Mouse (Mus musculus) retina, postnatal 1 day (tissue): Measurements from ENCODE around the gene Dusp7.

Source experiments
- DNase-seq: peaks from one replicate; pipeline ENCODE4 v3.0.0-alpha.2; 2012

Dusp7 gene

DNA sequence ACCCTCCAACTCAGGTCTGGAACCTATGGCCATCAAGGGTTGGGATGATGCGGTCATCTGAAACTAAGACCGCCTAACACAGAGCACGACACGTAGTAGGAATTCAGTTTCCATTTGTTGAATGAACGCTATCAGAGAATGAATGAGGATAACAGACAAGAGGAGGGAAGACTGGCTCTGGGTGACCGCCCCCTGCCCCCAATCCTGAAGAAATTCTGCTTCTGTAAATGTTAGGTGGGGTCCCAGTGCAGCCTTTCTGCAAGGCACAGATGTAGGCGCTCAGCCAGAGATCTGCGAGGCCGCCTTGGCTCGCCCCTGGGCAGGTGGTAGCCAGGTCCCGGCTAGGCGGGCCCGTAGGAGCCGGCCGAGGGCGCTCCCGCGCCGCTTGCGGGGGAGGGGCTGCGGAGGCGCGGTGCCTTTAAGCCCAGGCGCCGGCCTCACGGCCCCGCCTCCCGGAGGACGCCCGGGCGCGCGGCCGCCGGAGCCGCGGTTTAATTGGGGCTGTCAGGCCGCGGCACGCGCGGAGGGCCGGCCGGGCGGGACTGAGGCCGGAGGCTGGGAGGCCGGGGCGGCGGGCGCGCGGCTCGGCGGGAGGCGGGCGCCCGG lies at the start of gene Dusp7:
Gene Dusp7 (plus strand): TSS at position 521 of the 606 bp plus-strand sequence.
- DNase-seq, result peak; percentile 92

- no peak for DNase-seq
These were observed 49.3 kb upstream of the Dusp7 start for GRCm38 (mm10) chr9:106319095-106319494.

DNA sequence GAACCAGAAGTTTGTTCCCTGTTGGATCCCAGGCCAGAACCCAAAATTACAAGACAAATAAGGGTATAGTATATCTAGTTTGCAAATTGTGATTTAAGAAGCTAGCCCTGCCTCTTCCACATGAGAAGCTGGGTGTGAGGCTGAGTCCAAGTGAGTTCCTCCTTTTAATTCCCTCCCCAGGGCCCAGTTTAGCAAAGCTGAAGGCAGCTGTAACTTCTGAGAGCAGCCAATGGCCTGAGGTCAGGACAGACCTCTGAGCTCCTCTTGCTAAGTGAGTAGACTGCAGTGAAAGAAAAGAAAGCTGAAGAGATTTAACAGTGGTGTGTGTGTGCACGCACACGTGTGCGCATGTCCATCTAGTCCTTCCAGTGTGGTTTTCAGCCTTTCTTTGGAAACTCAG lies 45.9 kb upstream of the Dusp7 start:
- DNase-seq, result no peak

GRCm38 (mm10) chr9:106326241-106326640 lies 42.2 kb upstream of the Dusp7 start:
- no peak for DNase-seq

GRCm38 (mm10) chr9:106327125-106327809 lies 41.2 kb upstream of the Dusp7 start:
- DNase-seq, result no peak

GRCm38 (mm10) chr9:106328068-106328610 lies 40.3 kb upstream of the Dusp7 start:
- no peak for DNase-seq

DNA sequence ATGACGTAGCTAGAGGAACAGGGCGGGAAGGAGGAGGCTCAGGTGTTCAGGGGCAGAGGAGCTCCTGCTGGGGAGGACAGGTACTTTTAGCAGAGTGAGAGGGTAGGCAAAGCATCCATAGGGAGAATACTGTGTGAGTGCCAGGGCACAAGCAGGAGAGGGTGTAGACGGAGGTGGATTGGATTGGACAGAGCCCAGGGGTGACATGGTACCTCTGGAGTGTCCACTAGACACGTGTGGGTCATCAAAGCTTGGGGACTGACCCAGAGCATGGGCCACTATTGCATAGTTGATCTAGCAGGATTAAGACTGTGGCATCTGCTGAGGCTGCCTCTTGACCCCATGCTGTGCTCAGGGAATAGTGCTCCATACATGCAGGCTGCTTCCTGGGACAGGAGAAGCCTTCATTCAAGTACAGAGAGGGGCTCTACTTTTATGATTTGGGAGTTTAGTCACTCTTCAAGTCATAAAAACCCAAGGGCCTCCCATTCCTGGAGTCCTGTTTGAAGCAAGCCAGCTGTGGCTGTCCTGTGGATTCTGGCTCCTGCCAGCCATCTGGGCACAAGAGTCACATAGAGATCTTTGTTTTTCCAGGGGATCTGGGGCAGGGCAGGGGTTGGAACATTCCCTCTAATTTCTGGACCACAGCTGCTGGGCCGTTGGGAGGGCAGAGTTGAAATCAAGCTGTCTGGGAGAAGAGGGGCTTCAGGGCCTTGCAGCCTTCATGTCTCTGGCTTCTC lies 39.5 kb upstream of the Dusp7 start:
- peak; percentile 24 for DNase-seq

DNA sequence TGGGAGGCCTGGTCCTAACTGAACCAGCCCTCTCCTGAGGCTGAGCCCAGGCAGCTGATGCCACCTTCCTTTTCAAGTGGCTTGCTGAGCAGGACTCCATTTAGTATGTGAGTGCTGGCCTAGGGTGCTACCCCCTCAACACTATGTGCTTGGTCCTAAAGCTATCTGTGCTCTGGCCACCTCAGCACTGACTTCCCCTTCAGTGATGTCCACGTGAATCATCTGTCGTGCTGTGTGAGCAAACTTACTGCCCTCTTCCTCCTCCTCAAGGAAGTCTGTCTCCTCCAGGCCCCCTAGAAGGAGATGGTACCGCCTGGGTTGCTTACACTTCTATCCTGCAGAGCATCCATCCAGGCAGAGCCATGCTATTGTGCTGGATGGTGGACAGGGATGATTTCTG lies 35.7 kb upstream of the Dusp7 start:
- no peak for DNase-seq

GRCm38 (mm10) chr9:106337620-106338019 lies 30.8 kb upstream of the Dusp7 start:
- DNase-seq, result no peak

GRCm38 (mm10) chr9:106338462-106339172 lies 29.8 kb upstream of the Dusp7 start:
- DNase-seq, result peak; percentile 54

DNA sequence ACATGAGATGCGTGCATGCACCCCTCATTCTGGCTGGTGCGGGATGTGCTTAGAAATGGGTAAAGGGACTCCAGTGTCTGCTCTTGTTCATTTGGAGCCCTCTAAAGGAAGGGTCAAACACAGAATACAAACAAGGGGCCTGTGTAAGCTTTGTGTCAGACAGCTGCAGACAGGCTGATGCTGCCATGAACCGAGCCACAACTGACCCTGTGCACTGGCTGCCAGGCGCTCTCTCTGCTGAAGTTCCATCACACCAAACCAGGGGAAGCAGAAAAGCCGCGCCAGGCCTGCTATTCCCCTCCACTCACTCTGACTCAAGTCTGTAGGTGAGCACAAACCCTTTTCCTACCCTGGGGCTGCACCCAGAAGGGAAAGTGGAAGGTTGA lies 29.3 kb upstream of the Dusp7 start:
- DNase-seq, result no peak

DNA sequence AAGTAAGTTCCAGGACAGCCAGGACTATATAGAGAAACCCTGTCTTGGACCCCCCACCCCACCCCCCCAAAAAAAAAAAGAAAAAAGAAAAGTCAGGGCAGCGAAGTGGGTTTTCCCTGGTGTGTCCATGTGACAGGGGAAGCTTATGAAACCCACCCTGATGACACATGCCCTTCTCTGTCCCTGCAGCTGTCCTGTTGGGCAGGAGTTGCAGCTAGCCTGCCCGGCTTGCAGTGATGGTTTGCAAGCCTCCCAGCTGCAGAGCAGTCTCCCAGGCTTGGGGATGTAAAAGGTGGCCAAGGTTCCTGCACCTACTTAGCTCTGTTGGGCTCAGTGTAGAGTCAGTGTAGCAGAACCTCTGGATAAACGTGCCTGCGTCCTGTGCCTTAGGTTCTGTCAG lies 28.7 kb upstream of the Dusp7 start:
- no peak for DNase-seq

DNA sequence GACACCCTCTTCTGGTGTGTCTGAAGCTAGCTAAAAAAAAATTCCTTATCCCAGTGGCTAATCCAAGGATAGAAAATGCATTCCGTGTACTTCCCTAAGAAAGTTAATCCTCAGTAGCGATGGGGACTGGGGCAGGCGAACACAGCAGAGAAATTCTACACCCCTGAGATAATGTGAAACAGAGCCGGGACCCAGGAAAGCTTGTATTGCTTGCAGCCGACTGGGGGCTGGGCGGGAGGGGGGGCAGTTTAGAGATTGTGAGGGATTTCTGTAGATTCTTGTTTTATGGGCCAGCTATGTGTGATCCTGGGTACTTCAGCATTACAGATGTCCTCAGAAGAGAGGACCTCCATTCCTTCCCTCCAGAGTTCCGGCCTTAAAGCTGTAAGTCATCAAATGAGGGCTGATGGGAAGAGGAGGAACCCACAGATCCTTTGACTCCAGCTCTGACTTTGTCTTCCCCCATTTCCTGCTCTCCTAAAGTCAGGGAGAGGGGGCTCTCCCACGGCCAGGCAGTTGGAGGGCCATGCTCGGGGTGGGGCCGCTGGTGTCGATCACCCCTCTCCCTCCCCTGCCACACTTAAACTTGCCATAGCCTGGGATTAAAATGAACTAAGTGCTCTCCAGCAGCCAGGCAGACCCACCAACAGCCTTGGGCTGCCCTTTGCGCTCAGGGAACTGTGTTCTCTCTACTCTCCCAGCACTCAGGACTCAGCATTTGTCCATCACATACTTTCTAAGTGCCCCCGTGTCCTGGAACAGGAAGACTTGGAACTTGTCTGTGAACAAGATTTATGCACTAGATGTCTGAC lies 27.7 kb upstream of the Dusp7 start:
- no peak for DNase-seq

GRCm38 (mm10) chr9:106341313-106341686 lies 27.1 kb upstream of the Dusp7 start:
- no peak for DNase-seq

DNA sequence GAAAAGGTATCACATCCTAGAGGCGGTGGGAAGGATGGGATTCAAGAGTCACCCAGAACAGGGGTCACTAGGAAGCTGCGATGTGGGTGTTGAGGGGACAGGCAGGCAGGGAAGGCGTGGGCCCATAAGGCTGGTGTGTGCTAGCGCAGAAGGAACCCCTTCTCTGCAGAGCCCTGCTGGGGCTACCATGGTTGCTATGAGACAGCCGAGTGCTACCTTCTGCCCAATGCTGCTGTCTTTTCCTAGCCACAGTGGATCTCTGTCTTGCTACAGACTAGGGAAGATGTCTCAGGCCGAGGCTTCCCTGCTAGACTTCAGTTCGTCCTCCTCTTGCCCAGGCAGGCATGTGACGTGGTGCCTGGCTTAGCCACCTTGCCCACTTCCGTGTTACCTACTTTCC lies 25.9 kb upstream of the Dusp7 start:
- DNase-seq, result no peak

- DNase-seq, result peak; percentile 52
These were observed 23.3 kb upstream of the Dusp7 start for GRCm38 (mm10) chr9:106345167-106345566.

DNA sequence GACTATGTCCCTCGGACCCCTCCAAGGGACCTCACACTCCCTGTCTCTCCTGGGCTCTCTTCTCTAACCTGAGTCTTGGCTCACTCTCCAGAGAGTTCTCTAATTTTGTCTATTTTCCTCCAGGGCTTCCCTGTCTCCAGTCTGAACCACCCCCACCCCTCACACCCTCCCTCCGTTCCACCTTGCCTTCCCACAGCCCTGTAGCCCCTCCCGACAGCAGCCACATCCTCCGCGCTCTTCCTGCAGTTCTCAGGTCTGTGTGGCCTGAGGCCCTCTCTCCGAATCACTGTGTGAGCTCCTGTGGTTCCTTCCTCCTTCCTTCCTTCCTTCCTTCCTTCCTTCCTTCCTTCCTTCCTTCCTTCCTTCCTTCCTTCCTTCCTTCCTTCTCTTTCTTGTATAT lies 22.8 kb upstream of the Dusp7 start:
- DNase-seq, result no peak

DNA sequence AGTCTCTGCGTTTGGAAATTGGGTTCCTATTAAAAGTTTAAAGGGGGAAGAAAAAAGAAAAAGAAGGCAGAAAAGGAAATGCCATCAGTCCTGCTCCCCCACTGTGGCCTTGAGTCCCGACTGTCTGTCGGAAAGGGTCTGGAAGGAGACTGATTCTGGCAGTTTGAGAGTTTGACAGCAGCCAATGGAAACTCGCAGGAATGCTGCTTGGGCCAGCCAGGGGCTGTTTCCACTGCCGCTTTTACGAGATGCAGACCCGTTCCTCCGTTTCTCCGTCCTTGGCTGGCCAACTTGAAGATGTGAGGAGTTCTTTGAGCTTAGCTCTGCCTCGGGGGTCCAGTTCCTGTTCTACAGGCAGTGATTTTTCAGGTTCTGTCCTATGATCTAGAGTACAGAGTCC lies 20.2 kb upstream of the Dusp7 start:
- DNase-seq, result no peak

DNA sequence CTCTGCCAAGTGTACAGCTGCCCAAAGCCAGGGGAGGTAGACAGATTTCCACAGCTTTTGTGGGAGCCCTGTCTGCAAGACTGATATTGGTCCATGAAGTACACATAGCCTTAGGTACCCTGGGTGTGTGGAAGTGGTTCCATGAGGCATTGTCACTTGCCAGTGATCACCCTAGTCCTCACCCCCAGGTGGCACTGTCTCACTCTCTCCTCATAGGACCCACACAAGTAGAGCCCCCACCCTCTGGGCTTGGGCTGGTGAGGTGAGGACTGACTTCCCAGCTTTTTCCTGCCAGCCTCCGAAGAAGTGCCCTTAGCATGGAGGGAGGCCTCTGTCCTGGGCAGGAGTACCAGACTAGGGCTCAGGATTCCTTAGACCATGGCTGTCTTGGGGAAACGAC lies 19.4 kb upstream of the Dusp7 start:
- DNase-seq, result peak; percentile 62

DNA sequence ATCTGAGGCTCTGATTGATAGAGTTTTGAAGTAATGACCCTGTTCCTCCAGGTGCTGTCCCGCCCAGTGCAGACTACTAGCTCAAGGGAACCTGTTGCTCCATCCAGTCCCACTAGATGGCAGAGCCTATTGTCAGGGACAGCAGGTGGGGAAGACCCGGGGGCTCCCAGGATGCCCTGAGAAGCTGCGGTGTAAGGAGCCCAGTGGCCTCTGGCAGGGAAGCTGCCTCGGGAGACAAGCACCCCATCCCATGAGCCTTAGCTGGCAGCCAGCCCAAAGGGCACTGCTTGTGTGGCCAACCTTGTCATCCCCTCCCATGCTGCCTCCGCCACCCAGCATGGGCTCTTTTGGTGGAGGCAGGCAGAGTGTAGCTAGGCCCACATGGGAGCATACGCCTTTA lies 17.3 kb upstream of the Dusp7 start:
- peak; percentile 54 for DNase-seq

- DNase-seq, result no peak
These were observed 14.7 kb upstream of the Dusp7 start for GRCm38 (mm10) chr9:106353779-106354178.

DNA sequence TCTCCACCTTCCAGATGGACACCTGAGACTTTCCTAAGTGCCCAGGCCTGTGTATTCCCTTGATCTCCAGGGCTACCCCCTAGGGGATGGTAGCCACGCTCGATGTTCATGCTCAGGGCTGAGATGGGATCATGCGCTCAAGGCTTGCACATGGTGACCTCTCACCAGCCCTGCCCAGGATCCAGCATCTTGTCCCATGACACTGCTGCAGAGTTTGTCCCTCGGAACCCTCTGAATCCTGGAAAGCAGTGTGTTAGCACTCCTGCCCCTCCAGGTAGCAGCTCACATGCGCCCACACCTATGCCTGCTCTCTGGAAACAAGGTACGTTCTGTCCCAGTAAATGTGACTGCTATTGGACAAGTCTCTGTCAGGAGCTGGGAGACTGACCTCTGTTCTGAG lies 13.6 kb upstream of the Dusp7 start:
- no peak for DNase-seq
